Mouse (Mus musculus) forebrain, embryonic 14.5 days (tissue): ENCODE data around the gene Clta. TPM values are rescaled to one million over a fixed set of nuclear protein-coding genes. Genes with fewer than 3 reads are reported as not detected.

Experiments used
- polyA plus RNA-seq: library from polyadenylated mRNA; unstranded; fragments of >200 nt; fragmentation: Nextera tagmentation; extraction: Ambion mirVana; gene quantifications from 2 replicates; pipeline ENCODE4 v1.2.1, GENCODE M21; 2014

The Clta gene
- polyA plus RNA-seq, 1 experiment from 2014 or later: 303 TPM

Other genes starting within 250 kb of the Clta start
- gene Olfr159, start 233.4 kb upstream of the Clta start, polyA plus RNA-seq: not detected in 2 replicates
- not detected in 2 replicates for gene Olfr156, start 180.6 kb upstream of the Clta start, polyA plus RNA-seq
- not detected in 2 replicates for gene Olfr157, start 164.3 kb upstream of the Clta start, polyA plus RNA-seq
- gene Olfr155, start 152.9 kb upstream of the Clta start, polyA plus RNA-seq: not detected in 2 replicates
- 4.7 and 5.8 TPM in 2 replicates for gene Reck, start 128.9 kb upstream of the Clta start, polyA plus RNA-seq
- 37.0 and 41.8 TPM in 2 replicates for gene Glipr2, start 47.1 kb upstream of the Clta start, polyA plus RNA-seq
- gene Ccin, start 21.0 kb upstream of the Clta start, polyA plus RNA-seq: not detected in 2 replicates
- 20.4 and 26.5 TPM in 2 replicates for gene Gne, start 79.7 kb downstream of the Clta start, polyA plus RNA-seq
- 47.0 and 47.8 TPM in 2 replicates for gene Rnf38, start 229.3 kb downstream of the Clta start, polyA plus RNA-seq